Mouse (Mus musculus) thymus, adult 2 months (tissue): ENCODE results near the gene Usp16.

Experiments used
- CTCF ChIP-seq: fragments of 200-500 bp; IDR thresholded peaks from 2 replicates; pipeline ENCODE4 v1.5.1; 2012; ENCODE audit warnings: mild to moderate bottlenecking, control low read depth, low read length, moderate library complexity, borderline replicate concordance; ENCODE audit not compliant: control insufficient read depth, poor library complexity, insufficient read depth; ENCODE audit errors: extremely low read depth
- POLR2A ChIP-seq: fragments of 200-500 bp; IDR thresholded peaks from 2 replicates; pipeline ENCODE4 v1.6.1; 2012; ENCODE audit warnings: mild to moderate bottlenecking, low read length, control low read depth, moderate library complexity; ENCODE audit not compliant: control insufficient read depth, poor library complexity, insufficient read depth; ENCODE audit errors: extremely low read depth

GRCm38 (mm10) chr16:87512331-87512730 lies 57.8 kb downstream of the Usp16 start:
- TF ChIP-seq POLR2A = no peak
- no peak for TF ChIP-seq CTCF
